Mouse (Mus musculus) right cerebral cortex, postnatal 10 days (tissue): Measurements from ENCODE around the gene Klhdc2.
A peak's percentile ranks its signal among the peaks of the same experiment; 100 is the strongest.

Experiments
- DNase-seq, 2 experiments: peaks; one replicate each; pipeline ENCODE4 v3.0.0; 2021; ENCODE audit warnings: low spot score in 2 of 2

Klhdc2 gene

GRCm38 (mm10) chr12:69296511-69297410 is at the start of gene Klhdc2:
Gene Klhdc2, plus strand, starts transcription at chr12:69296681.
- peak; percentile 94 to 95 for DNase-seq

DNA sequence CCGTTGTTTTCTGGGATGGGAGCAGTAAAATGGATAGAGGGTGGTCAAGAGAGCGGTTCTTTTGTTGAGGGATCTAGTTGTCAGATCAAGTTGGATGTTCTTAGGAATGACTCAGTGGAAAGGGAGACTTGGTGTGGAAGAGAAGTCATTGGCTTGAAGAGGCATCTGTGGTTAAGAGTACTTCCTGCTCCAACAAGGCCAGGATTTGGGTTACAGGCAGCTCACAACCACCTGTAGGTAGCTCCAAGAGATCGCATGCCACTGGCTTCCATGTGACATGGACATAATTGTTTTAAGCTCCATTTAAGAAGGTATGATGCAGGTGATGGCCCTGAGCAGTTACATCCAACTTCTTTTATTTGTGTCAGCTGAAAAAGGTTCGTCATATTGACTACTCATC is 46.7 kb upstream of the Klhdc2 start:
- no peak for DNase-seq

DNA sequence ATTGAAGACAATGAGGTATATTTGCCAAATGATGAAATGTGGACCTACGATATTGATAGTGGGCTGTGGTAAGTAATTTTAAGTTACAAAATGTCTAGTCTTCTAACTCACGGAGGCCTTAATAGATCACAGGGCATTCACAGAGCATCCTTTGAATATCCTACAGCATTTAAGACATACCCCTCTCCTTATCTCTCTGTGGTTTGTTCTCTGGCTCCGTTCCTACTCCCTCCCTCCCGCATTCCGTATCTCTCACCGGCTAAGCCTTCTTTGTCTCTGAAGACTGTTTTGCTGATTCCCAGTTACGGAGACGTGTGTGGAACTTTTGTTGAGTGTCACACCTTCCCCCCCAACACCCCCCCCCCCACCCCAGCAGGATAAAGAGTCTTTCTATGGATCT is 45.7 kb upstream of the Klhdc2 start:
- no peak for DNase-seq

DNA sequence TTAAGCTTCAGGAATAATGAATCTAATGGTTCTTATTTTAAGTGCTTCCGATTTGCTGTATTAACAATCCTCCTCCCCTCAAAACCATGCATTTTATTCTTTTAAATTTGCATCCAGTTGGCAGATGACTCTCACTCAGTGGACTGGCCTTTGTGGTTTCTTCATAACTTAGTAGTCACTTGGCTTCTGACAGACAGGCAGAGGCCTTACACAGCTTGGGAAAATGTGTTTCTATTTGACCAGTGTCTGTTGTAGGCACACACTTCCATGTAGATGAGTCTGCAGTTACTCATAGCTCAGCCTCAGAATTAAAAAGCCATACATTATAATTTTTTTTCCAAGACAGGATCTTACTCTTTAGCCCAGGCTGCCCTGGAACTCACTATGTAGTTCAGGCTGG is 42.7 kb upstream of the Klhdc2 start:
- DNase-seq = no peak

DNA sequence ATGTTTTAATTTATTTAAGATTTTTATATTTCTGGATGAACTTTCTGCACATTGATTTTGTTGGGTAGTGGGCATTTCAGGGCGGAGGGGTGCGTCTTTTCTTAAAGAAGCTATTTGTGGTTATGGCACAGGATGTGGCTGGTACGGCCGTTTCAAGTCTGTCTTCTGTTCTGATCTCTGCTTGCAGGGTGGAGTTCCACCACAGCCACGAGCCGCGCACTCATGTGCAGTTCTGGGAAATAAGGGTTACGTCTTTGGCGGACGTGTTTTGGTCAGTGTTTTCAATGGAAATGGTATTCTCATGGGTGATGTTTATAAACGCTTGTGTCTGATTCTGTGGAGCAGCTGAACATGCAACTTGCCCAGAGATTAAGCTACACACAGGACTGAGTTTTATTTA is 38.6 kb upstream of the Klhdc2 start:
- no peak for DNase-seq

DNA sequence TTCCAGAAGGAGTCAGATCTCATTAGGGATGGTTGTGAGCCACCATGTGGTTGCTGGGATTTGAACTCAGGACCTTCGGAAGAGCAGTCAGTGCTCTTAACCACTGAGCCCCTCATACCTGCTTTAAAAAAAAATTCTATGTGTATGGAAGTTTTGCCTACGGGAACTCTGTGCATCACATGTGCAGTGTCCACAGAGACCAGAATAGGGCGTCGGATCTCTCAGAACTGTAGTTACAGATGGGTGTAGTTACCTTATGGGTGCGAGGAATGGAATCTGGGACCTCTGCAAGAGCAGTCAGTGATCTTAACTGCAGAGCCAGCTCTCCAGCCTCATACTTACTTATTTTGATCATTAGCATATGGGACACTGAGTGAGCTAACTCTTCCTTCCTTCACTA is 34.2 kb upstream of the Klhdc2 start:
- DNase-seq = peak in 1 of 2 experiments; percentile 12

DNA sequence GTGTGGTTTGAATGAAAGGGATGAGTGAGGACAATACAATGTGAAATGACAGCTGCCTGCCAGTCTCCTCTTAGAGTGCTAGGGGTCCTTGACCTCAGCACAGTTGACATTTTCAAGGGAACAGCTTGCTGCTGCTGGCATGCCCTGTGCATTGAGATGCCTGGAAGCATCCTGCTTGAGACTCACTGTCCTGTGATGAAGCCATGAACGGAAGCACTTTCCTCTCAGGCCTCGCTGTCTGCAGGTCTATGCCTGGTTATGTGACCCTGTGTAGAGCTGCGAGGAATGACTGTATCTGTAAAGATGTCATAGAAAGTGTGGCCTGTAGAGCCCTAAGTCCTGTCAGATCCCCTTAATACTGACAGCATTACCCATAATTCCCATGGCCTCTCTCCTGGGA is 31.4 kb upstream of the Klhdc2 start:
- peak in 1 of 2 experiments; percentile 9 for DNase-seq

DNA sequence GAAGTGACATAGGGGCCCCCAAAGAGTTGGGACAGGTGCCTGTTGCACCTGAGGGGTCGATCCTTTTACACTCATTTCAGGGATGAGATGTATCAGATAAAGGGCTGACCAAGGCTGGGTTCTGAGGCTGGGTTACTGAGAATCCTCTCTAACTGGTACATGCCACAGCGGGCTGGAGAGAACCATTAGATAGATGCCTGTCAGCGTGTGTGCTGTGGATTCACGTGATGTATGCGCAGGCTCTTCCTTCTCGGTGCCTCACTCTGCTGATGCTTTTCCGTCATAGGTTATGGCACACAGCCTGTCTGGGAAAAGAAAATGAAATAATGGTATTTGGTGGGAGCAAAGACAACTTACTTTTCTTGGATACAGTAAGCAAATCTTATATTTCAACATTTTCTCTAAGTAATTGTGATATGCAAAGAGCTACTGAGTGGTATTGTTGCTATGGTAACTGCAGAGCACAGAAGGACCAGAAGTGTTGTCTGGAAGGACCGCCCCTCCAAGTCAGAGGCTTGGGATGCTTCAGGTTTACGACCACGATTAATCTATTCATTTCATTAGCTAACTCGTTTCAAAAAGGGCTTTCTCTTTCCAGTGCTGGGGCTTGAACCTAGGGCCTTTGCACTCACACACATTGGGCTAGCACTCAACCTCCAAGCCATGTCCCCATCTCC is 28.4 kb upstream of the Klhdc2 start:
- DNase-seq = peak; percentile 27 to 38

GRCm38 (mm10) chr12:69268956-69269355 is 27.5 kb upstream of the Klhdc2 start:
- no peak for DNase-seq

DNA sequence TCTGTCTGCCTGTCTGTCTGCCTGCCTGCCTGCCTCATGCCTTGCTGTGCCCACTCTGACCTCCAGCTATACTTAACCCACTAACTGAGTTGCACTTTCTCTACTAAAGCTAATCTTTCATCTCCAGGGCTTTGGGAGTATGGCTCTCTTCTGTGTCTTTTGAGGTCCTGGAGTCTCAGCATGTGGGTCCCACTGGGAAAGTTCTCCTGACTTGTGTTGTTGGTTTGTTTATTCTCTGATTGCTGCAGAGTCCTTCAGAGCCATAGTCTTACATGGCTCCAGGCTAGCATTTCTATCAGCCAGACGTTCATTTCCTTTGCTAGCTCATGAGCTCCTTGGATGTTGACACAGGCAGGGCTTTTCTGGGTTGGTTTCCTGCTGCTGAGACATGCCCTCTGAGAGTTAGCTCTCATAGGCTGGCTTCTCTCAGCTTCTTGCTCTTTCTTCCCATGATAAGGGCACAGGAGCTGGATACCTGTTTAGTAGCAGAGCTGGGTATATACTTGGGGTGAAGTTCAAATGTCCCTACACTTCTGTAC is 16.5 kb upstream of the Klhdc2 start:
- DNase-seq = no peak

DNA sequence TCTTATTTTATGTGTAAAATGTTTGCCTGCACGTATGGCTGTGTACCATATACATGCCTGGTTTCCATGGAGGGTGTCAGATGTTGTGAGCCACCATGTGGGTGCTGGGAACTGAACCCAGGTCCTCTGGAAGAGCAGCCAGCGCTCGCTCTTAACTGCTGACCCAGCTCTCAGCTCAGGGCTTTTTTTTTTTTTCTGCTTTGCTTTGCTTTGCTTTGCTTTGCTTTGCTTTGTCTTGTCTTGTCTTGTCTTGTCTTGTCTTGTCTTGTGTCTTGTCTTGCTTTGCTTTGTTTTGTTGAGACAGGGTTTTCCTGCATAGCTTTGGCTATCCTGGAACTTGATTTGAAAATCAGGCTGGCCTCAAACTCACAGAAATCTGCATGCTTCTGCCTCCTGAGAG is 15.6 kb upstream of the Klhdc2 start:
- DNase-seq = no peak

DNA sequence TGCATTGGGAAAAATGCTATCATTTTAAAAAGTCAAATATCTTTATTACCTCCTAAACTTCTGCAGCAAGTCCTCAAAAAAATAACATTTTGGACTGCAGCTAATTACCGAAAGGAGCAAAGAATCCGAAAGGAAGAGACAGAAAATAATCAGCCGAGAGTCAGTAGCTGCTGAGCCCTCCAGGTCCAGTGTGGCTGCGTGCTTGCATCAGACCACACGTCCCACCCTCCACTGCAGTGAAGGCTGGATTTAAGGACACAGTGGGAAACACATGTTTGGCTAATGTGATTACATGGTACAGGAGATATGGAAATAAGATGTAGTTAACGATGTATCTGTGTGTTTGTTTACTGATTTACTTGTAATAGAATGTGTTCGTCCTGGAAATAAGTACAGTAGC is 13.3 kb upstream of the Klhdc2 start:
- DNase-seq = no peak

DNA sequence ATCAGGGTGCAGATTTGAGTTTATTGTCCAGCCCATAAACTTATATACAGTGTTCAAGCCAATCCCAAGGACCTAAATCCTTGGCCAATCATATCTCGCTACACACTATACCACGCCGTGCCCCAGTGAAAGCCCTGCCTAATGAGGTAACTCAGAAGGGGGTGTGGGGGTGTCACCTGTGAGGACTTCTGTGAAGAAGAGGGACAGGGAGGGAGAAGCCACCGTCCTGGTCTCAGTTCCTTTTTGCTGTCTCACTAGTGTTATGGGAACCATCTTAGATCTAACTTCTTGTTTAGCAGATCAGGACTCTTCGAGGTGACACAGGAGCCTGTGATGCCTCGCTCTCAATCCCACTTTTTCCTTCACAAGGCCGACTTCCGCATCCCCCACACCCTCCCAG is 8.9 kb upstream of the Klhdc2 start:
- DNase-seq = no peak

DNA sequence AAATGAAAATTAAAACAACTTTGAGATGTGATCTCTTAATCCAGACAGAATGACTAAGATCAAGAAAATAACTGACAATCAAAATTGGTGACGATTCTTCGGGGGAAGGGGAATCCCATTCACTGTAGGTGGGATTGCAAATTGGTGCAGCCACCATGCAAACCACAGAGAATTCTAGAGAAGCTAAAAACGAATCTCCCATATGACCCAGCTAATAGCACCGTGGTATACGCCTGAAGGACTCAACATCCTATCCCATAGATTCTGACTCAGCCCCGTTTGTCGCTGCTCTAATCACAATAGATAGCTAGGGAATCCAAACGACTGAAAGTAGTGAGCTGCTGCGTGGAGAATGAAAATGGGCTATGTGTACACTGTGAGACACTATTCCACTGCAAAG is 7.8 kb upstream of the Klhdc2 start:
- DNase-seq = no peak

DNA sequence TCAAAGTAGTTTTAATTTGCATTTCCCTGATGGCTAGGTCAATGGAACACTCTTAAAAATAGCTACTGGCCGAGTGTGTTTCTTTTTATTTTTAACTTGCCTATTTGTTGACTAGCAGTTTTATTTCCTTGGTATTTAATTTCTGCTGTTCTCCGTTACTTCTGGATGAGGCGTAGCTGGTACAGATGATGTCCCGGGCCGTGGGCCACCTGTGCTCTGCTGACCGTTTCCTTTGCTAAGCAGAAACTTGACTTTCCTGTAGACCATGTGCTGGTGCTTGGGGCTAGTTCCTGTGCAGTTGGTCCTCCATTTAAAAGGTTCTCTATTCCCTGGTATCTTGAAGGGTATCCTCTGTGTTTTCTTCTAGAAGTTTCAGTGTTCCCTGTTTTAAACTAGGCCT is 4.1 kb upstream of the Klhdc2 start:
- no peak for DNase-seq

- no peak for DNase-seq
These were observed 2.7 kb upstream of the Klhdc2 start for GRCm38 (mm10) chr12:69293815-69294214.

DNA sequence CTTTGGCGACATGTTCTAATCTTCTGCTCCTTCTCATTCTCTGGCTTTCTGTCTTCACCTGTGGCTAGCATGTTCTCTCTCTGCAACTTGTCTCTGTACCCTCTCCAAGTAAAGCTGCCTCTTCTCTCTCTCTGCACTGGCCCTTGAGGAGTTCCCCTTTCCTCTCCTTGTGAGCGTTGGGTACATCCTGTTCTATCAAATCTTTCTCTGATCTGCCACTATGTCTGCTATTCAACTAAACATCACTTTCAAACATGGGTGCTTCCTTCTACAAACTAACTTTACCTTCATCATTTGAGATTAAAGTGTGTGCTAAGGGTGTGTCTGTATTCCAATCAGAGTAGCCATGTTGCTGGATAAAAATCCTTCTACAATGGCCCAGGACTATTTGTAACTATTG is 1.5 kb upstream of the Klhdc2 start:
- DNase-seq = no peak

DNA sequence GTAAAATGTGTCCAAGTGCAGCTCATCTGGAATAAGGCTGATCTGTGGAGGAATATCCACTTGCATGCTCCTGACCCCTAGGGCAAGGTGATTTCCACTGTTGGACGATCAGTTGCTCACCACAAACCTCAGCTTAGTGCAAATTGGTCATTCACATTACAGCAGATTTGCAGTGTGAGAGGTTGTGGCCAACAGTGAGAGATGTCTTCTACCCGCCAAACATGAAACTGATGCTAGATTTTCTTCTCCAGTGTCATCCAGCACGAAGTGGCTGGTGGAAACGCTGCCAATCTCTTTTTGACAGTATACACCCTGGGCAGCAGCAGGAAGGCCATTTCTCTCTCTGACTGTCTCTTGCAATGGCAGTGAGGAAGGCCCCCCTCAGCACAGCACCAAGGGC is 830 bp upstream of the Klhdc2 start:
- DNase-seq = peak in 1 of 2 experiments; percentile 31

GRCm38 (mm10) chr12:69297411-69298150 is 1.1 kb downstream of the Klhdc2 start:
- DNase-seq = no peak

GRCm38 (mm10) chr12:69298281-69298680 is 1.8 kb downstream of the Klhdc2 start:
- no peak for DNase-seq

GRCm38 (mm10) chr12:69299231-69299630 is 2.8 kb downstream of the Klhdc2 start:
- DNase-seq = peak in 1 of 2 experiments; percentile 35

DNA sequence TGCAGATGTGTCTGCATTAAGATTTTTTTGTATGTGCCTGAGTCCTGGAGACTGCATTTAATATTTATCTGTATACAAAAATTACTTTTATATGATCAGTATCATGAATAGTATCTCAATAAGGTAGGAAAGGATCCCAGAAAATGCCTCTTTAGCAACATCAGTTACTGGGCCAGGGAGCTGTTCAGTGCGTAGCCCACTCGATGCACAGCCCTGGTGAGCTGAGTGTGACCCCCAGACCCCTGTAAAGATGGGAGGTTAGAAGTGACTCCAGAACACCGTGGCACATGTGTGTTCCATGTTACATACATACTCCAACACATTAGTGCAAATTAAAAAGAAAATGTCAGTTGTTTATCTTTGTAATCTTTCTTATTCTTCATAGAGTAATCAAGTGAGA is 3.4 kb downstream of the Klhdc2 start:
- no peak for DNase-seq
